Mouse (Mus musculus) liver, postnatal 0 days (tissue): ENCODE data around the gene Poll. TPM values are rescaled to one million over a fixed set of nuclear protein-coding genes. Genes with fewer than 3 reads are reported as not detected.

Experiments used
- ATAC-seq: fragments of 200-750 bp; cut with Nextera tagmentation; 2 replicates; pipeline ENCODE4 v1.8.0; 2017; ENCODE audit warnings: mild to moderate bottlenecking, moderate library complexity
- DNase-seq: peaks from one replicate; pipeline ENCODE4 v3.0.0-alpha.2; 2016
- H3K27ac ChIP-seq: fragments of 300-500 bp; sonication (generic); 2 replicates; pipeline ENCODE4 v1.5.1; 2014; ENCODE audit warnings: antibody characterized with exemption, moderate library complexity, mild to moderate bottlenecking, low read depth
- H3K27me3 ChIP-seq: fragments of 300-500 bp; sonication (generic); 2 replicates; pipeline ENCODE4 v1.6.1; 2014; ENCODE audit warnings: low read length, control low read depth, mixed read lengths; ENCODE audit not compliant: insufficient read depth
- H3K36me3 ChIP-seq: fragments of 300-500 bp; sonication (generic); replicated peaks from 2 replicates; pipeline ENCODE4 v1.6.1; 2014; ENCODE audit warnings: mild to moderate bottlenecking, control low read depth, low read length, moderate library complexity, mixed read lengths; ENCODE audit not compliant: insufficient read depth
- H3K4me1 ChIP-seq: fragments of 300-500 bp; sonication (generic); 2 replicates; pipeline ENCODE4 v1.6.1; 2014; ENCODE audit warnings: antibody characterized with exemption, mild to moderate bottlenecking, control low read depth; ENCODE audit not compliant: insufficient read depth
- H3K4me2 ChIP-seq: fragments of 300-500 bp; sonication (generic); 2 replicates; pipeline ENCODE4 v1.6.1; 2014; ENCODE audit warnings: low read depth, mild to moderate bottlenecking, low read length, moderate library complexity, mixed read lengths
- H3K4me3 ChIP-seq: fragments of 300-500 bp; sonication (generic); 2 replicates; pipeline ENCODE4 v1.5.1; 2014; ENCODE audit warnings: low read depth, low read length
- H3K9ac ChIP-seq: fragments of 300-500 bp; sonication (generic); replicated peaks from 2 replicates; pipeline ENCODE4 v1.6.1; 2014; ENCODE audit warnings: mild to moderate bottlenecking, moderate library complexity
- H3K9me3 ChIP-seq: fragments of 300-500 bp; sonication (generic); 2 replicates; pipeline ENCODE4 v1.6.1; 2016; ENCODE audit warnings: mild to moderate bottlenecking, control low read depth, low read length, mixed read lengths
- CTCF ChIP-seq: sonication (generic); IDR thresholded peaks from 2 replicates; pipeline ENCODE4 v1.5.1; 2016; ENCODE audit warnings: antibody characterized with exemption, low read depth
- EP300 ChIP-seq: IDR thresholded peaks from 2 replicates; pipeline ENCODE4 v1.6.1; 2016; ENCODE audit warnings: antibody characterized with exemption, low read depth, mild to moderate bottlenecking
- WGBS: fragments of 180-500 bp; shearing (Covaris S2); extraction: QIAGEN DNeasy Blood & Tissue Kit; methylation state at CpG from one replicate; pipeline ENCODE4 v1.1.7; 2014; ENCODE audit not compliant: insufficient replicate concordance; 5-methylcytosine and 5-hydroxymethylcytosine counted together
- polyA plus RNA-seq: library from polyadenylated mRNA; unstranded; fragments of >200 nt; fragmentation: Nextera tagmentation; extraction: Ambion mirVana; gene quantifications from 2 replicates; pipeline ENCODE4 v1.2.1, GENCODE M21; 2015

The Poll gene
- polyA plus RNA-seq, 1 experiment from 2014 or later: 3.4 TPM

DNA sequence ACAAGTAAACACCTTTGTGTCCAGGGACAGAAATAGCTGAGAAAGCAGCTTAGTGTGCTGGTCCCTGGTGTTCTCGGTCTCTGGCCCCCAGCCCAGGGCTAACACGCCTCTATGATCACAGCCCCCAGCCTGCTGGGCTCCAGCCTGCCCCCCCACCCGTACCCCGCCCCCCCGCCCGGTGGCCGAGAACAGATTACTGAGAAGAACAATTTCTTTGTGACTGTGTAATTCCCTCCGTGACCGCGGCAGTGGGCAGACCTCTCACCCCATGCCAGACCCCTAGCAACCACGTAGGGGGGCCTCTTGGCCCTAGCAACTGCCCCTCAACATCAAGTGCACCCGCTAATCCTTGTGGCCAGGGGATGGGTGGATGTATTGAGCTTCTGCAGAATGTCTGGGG is 19.9 kb upstream of the Poll start:
- H3K9me3 ChIP-seq: no peaks in the 10 kb centered on the region
- peaks cover 18% of the 10 kb centered on the region for H3K36me3 ChIP-seq
- H3K4me2 ChIP-seq: no peak overlapping the region
- WGBS: 87% methylated on average over 12 of the region's 12 CpGs
- H3K4me3 ChIP-seq: no peak overlapping the region
- DNase-seq (no peak), ATAC-seq (no peak)
- H3K4me1 ChIP-seq: peaks cover 21% of the 10 kb centered on the region
- no peak overlapping the region for H3K9ac ChIP-seq
- no peak overlapping the region for H3K27ac ChIP-seq
- H3K27me3 ChIP-seq: no peaks in the 10 kb centered on the region
- TF ChIP-seq CTCF (no peak), EP300 (no peak)

DNA sequence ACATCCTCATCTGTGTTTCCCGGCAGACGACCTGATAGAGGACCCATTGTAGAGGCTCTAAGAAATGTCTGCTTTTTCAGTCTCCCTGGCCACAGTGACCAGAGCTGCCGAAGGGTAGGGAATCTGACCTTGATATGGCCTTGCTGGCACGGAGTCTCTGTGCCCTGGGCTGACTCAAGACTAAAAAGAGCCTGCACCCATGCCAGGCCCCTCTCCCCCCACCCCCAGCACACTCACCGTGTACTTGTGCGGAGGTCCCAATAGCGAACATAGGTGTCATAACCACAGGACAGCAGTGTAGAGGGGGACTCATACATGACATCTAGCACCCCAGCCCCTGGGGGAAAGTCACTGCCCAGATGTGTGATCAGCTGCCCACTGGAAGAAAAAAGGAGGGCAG is 19.1 kb upstream of the Poll start:
- no peak overlapping the region for H3K4me3 ChIP-seq
- no peak for DNase-seq

DNA sequence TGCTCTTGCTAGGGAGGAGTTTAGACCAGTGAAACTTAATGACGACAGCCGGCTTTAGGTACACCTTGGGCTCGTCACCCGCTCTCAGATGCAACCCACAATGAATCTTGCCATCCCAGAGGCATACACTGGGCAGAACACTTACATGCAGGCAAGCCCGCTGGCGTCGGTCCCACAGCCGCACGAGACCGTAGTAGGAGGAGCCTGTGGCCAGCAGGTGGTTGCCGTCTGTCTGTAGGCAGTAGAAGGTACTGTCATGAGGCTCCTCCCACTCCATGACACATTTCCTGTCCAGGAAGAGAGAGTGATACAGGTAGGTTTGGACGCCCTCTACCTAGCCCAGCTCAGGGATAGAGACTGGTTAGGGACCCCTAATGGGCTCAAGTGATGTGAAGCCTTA is 18.6 kb upstream of the Poll start:
- no peaks in the 10 kb centered on the region for H3K27me3 ChIP-seq
- H3K4me2 ChIP-seq: no peak overlapping the region
- TF ChIP-seq CTCF (no peak), EP300 (no peak)
- DNase-seq (no peak), ATAC-seq (no peak)
- H3K36me3 ChIP-seq: peaks cover 18% of the 10 kb centered on the region
- no peak overlapping the region for H3K27ac ChIP-seq
- no peaks in the 10 kb centered on the region for H3K9me3 ChIP-seq
- no peak overlapping the region for H3K9ac ChIP-seq
- WGBS: 87% methylated on average over 12 of the region's 12 CpGs
- no peak overlapping the region for H3K4me3 ChIP-seq
- peaks cover 27% of the 10 kb centered on the region for H3K4me1 ChIP-seq

More for the DNA sequence above, 19.1 kb upstream of the Poll start:
- TF ChIP-seq CTCF: no peak
- TF ChIP-seq EP300: no peak
- Histone ChIP-seq H3K4me1 (peaks cover 27% of the 10 kb centered on the region), H3K9ac (no peak overlapping the region), H3K9me3 (no peaks in the 10 kb centered on the region), H3K36me3 (peaks cover 18% of the 10 kb centered on the region), H3K4me2 (no peak overlapping the region), H3K27ac (no peak overlapping the region), H3K27me3 (no peaks in the 10 kb centered on the region)
- no peak for ATAC-seq
- 89% methylated on average over 7 of the region's 7 CpGs for WGBS

DNA sequence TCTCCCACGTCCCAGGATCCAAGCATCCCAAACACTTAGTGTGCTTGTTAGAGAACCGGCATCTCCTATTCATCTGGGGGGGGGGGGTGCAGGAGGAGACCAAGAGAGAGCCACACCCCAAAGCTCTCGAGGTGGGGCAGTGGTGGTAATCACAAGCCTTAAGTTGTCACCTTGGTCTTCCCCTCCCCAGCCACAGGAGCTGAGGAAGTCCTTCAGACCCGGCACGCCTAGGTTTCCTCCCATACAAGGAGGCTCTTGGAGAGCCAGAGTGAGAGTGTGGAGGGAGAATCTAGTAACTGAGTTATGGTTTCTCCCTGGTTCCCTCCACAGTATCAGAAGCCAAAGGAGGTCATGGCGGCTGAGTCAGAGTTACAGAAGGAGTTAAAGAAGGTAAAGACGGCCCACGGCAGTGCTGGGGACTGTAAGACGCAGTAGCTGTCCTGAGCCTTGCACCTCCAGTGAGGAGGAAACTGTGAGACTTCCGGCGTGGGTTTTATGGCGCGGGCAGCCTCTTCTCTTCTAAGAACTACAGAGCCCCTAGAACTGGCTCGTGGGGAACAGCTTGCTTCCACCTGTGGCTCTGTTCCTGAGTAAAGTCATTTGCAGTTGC is 16.9 kb upstream of the Poll start:
- WGBS: 49% methylated on average over 14 of the region's 14 CpGs
- no peak for DNase-seq

DNA sequence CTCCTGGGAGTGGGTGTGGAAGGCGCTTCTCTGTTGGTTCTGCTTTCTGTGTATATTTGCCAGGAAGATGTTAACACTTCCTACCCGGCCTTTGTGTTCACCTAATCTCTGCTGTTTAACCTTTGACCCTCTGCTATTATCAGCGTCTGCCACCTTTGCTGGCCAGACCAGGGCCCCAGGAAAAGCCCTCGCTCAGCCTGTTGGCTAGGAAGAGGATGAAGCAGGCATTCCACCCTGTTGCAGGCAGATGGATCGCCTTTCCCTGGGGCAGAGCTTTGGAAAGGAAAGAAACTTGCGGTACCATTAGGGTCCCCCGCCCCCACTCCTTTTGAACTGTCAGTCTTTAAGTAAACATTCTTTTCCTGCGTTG is 15.3 kb upstream of the Poll start:
- H3K27me3 ChIP-seq: no peaks in the 10 kb centered on the region
- H3K9ac ChIP-seq: no peak overlapping the region; the same call in 1 of the 2 replicates
- ATAC-seq (no peak; the same call in 1 of the 2 replicates), DNase-seq (no peak)
- WGBS: 22% methylated on average over 8 of the region's 8 CpGs
- no peaks in the 10 kb centered on the region for H3K9me3 ChIP-seq
- H3K36me3 ChIP-seq: peaks cover 20% of the 10 kb centered on the region
- H3K4me3 ChIP-seq: no peak overlapping the region
- H3K4me2 ChIP-seq: peak overlapping the region; percentile 30; the same call in 1 of the 2 replicates
- TF ChIP-seq EP300 (no peak), CTCF (no peak)
- H3K27ac ChIP-seq: peak overlapping the region; percentile 55; the same call in 1 of the 2 replicates
- peaks cover 27% of the 10 kb centered on the region for H3K4me1 ChIP-seq

More for the DNA sequence above, 16.9 kb upstream of the Poll start:
- H3K4me3 ChIP-seq: no peak overlapping the region
- TF ChIP-seq CTCF (no peak), EP300 (no peak)
- H3K27me3 ChIP-seq: no peaks in the 10 kb centered on the region
- no peak overlapping the region for H3K27ac ChIP-seq
- peaks cover 18% of the 10 kb centered on the region for H3K36me3 ChIP-seq
- peaks cover 27% of the 10 kb centered on the region for H3K4me1 ChIP-seq
- ATAC-seq: no peak
- H3K9ac ChIP-seq: no peak overlapping the region
- H3K9me3 ChIP-seq: no peaks in the 10 kb centered on the region
- 0 out of 2 replicates have a peak overlapping the region, but pooled peaks have one; percentile 2 for H3K4me2 ChIP-seq

DNA sequence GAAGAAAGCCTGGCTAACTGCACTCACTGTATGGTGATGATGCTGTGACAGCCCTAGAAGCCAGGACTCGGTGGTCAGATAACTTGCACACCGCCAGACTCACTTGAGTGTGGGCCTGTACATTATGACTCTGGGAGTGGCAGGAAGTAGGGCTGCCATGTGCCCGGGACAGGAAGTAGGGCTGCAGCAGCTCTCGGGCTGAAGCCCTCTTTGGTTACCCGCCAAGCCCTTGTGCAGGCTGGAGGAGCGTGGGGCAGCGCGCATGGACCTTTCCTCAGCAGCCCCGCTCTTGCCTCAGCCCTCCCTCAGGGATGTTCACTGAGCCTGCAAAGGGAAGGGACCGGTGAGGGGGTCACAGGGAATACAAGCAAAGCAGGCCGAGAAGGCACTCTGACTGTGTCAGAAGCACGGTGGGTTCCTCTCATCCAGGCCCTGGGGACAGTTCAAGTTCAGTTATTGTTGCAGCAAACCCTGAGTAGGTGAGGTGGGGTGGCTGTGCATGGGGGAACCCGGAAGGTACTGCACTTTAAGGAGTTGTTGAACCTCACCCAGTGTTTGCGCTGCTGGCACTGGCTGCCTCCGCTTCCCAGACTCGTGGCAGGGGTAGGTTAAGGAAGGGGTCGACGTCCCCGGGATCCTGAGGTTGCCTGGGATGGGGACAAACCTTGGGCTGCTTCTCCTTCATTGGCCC is 14.8 kb upstream of the Poll start:
- H3K4me1 ChIP-seq: peaks cover 27% of the 10 kb centered on the region
- WGBS: 23% methylated on average over 19 of the region's 19 CpGs
- H3K27me3 ChIP-seq: no peaks in the 10 kb centered on the region
- ATAC-seq: 0 out of 2 replicates have a peak, but pooled peaks have one; percentile 14
- H3K4me2 ChIP-seq: peak overlapping the region; percentile 30
- DNase-seq: no peak
- no peak overlapping the region; the same call in 1 of the 2 replicates for H3K9ac ChIP-seq
- H3K36me3 ChIP-seq: peaks cover 20% of the 10 kb centered on the region
- H3K9me3 ChIP-seq: no peaks in the 10 kb centered on the region
- TF ChIP-seq CTCF (no peak), EP300 (no peak)
- H3K4me3 ChIP-seq: no peak overlapping the region
- peak overlapping the region; percentile 55 for H3K27ac ChIP-seq
